Mouse (Mus musculus): ENCODE data around the gene Ndst2.
"Not testable (repeated sequence)": the region's sequence is repeated elsewhere in the genome, so short reads cannot be mapped to it uniquely, and the experiment has no call there.

Gene Ndst2

DNA sequence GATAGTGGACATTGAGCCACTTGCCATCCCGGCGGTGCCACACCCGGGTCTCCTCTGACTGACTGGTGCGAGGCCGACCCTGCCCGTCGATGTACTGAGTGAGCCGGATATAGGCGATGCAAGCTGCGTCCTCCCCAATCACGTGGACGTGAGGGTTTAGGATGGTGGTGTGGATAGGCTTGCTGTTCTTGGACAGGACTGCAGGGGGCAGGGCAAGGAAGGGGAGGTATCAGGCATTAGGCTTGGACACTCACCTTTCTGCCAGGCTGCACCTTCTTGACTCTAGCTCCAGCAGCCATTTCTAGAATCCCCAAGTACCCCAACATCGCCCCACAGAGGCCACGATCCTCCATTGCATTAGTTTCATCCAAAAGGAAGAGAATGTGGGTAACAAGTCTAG lies 2.9 kb upstream of the Ndst2 start:
- DNase-seq = peak; percentile 53

- DNase-seq = no peak
Measured at GRCm38 (mm10) chr14:20735892-20736390, 1.6 kb upstream of the Ndst2 start.

GRCm38 (mm10) chr14:20735052-20735451 lies 690 bp upstream of the Ndst2 start:
- DNase-seq = no peak

DNA sequence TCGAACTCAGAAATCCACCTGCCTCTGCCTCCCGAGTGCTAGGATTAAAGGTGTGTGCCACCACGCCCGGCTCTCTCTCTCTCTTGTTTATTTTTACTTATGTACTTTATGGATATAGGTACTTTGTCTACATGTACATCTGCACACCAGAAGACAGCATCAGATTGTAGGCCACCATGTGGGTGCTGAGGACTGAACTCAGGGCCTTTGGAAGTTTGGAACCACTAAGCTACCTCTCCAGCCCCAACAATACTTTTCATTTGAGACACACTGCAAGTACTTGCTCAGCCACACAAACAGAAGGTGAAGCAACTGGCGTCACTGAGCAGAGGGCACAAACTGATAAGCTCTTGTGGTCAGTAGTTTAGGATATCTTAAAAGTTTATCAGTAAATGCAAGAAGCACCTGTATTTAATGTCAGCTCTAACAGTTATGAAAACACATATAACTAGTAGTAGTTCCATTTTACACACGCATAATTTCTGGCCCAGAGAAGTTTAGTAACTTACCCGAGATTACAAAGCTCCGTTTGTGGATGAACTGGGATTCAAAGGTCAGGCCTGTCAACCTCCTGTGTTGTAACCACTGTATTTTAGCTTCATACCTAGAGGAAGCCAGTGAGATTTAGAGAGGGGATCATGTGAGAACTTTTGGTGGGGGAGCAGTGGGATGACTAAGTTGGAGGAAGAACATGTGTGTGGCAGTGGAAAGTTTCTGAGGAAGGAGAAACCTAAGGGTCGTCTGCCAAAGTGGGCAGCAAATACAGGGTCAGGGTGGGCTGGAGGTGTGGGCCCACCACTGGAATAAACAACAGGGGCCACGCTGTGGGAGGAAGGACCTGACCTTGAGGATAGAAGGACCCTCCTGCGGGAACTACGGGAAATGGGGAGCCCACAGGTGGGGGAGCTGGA lies 1.1 kb downstream of the Ndst2 start:
- no peak for DNase-seq

DNA sequence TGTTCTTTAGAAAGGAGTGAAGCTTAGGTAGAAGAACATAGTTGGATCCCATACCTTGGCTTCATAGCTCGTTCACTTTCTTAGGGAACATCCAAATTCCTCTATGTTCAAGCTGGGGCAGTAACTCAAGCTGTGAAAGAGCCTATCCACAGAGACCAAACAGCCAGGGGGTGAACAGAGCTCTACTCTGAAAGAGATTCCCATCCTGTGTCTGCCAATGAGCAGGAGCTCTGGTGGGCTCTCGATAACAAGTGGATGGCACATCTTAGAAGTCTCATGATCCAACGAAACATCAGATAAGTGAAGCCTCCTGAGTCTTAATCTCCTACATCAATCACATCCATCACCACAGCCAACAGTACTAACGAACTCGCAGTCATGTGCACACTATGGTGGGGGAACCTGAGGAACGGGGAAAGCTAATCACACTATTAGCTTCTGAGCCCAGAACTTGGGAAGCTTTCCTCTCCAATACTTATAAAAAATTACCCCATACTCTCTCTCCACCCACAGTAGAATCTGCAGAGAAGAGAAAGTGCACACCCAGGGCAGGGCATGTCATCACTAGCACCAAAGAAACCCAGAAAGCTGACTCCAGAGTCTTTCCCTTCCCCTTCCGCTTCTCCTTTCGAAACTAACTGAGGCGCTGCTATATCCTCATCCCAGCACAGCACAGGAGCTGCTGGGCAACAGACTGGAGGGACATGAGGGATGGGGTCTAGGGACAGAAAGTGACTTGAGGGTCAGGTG lies 3.3 kb downstream of the Ndst2 start:
- no peak for DNase-seq

DNA sequence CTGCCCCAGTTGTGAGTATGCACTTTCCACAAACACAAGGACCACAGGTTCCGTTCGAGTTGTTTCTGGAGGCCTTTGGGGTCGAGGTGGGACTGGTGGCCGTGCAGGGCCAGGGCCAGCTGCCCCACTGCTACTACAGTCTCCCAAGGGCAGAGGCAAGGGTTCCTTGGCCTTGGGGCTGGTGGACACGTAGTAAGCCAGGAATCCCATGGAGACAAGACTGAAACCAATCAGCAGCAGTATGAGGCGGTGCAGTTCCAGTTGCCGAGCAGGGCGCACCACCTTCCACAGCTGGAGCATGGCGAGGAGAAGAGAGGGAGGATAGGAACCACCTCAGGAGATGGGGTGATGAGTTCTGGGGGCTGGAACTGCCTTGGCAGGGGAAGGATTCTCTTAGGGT lies 4.5 kb downstream of the Ndst2 start:
- no peak for DNase-seq

- DNase-seq = no peak
Measured at GRCm38 (mm10) chr14:20725660-20726339, 8.6 kb downstream of the Ndst2 start.

DNA sequence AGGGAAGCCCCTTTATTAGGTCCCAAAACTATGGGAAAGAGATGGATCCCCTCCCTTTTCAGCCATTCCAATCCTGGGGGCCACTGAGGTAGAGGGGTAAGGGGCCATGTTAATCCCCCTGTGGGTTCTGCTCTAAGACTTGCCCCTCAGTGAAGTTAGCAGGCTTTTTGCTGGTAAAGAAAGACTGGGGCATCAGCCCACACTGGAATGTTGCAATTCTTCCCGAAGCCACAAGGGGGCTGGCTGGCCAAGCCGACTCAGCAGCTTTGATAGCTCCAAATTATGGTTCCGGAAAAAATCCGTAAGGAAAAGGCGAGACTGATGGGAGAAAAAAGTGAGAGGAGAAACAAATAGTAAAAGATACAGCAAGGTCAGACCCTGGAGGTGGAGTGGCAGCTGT lies 10.3 kb downstream of the Ndst2 start:
- DNase-seq = peak; percentile 55

DNA sequence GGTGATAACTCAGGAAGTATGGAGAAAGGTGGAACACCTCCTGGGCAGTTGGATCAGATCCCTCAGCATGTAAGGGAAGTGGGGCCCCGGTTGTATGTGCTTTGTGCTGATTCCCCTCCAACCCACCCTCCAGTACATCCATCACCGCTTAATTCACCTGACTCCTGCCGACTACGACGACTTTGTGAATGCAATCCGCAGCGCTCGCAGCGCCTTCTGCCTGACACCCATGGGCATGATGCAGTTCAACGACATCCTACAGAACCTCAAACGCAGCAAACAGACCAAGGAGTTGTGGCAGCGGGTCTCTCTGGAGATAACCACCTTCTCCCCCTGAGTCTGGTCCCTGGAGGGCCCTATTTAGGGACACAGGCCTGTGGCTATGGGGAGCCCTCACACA lies 11.4 kb downstream of the Ndst2 start:
- no peak for DNase-seq

DNA sequence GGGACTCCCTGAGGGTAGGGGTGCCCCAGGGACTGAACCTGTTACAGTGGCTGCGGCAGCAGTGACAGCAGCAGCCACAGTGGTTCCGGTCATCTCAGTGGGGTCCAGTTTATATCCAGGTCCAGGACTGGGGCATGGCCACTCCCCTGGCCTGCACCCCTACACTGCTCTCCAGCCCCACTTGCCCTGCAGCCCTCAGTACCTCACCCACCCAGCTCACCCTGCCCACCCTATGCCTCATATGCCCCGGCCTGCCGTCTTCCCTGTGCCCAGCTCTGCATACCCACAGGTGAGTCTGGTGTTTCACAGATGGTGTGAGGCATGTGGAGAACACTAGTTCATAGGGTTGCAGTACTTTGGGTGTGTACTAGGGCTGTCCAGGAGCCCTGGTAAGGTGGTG lies 13.0 kb downstream of the Ndst2 start:
- no peak for DNase-seq

GRCm38 (mm10) chr14:20719767-20720166 lies 14.6 kb downstream of the Ndst2 start:
- DNase-seq = no peak

- DNase-seq = no peak
Measured at GRCm38 (mm10) chr14:20718443-20718842, 15.9 kb downstream of the Ndst2 start.

DNA sequence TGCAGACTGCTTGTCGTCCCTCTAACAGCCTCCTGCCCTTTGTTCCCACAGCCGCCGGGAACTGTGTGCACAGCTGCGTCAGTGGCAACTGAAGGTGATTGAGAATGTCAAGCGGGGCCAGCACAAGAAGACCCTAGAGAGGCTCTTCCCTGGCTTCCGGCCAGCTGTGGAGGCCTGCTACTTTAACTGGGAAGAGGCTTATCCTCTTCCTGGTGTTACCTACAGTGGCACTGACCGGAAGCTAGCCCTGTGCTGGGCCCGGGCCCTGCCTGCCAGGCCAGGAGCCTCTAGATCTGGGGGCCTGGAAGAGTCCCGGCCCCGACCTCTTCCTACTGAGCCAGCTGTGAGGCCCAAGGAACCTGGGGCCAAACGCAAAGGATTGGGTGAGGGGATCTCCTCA lies 20.5 kb downstream of the Ndst2 start:
- DNase-seq = no peak

GRCm38 (mm10) chr14:20708239-20708638 lies 26.1 kb downstream of the Ndst2 start:
- DNase-seq = no peak

GRCm38 (mm10) chr14:20707201-20708190 lies 26.9 kb downstream of the Ndst2 start, which contains the start of gene Zswim8:
TSS of gene Zswim8 (plus strand) at chr14:20707552.
- DNase-seq = peak; percentile 86

GRCm38 (mm10) chr14:20703461-20703860 lies 30.9 kb downstream of the Ndst2 start:
- DNase-seq = not testable (repeated sequence)

- DNase-seq = peak; percentile 86
Measured at GRCm38 (mm10) chr14:20702741-20703381, 31.5 kb downstream of the Ndst2 start, which contains the start of gene Chchd1. TSS of gene Chchd1 (plus strand) at chr14:20703006.

GRCm38 (mm10) chr14:20702096-20702740 lies 32.1 kb downstream of the Ndst2 start:
- no peak for DNase-seq

- DNase-seq = no peak
Measured at GRCm38 (mm10) chr14:20701554-20701953, 32.8 kb downstream of the Ndst2 start.

DNA sequence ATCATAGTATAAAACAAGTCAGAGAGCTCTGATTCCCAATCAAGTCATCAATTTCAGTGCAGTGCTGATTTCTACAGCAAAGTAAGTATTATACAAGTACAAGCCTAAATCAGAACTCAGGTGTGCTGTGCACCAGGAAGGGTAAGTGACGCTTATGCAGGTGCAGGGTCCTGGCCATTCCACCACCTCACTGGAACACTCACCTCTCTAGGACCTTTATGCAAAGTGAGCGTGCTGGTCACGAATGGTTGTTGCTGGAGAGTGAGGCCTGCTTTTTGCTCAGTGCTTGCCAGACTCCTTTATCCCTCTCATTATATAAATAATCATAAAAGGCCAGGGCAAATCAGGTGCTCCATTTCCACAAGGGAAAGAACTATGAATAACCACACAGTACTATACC lies 34.0 kb downstream of the Ndst2 start:
- no peak for DNase-seq

DNA sequence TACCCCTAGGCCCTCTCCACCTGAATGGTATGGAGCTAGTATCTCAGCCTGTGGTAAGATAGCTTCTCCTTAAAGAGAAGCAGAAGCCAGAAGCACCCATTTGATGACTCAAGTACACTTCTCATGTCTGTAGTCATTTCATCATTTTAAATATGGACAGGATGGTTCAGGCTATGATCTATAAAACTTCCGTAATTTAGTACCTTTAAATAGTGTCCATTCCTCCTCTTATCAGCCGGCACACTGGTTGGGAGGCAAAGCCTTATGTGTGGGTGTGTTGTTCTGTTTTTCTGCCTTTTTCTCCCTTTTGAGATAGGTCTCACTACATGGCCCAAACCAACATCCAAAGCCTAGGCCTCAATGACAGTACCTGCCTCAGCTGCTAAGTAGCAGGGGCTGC lies 35.8 kb downstream of the Ndst2 start:
- no peak for DNase-seq
